Mouse (Mus musculus) bone marrow, adult 2 months (tissue): ENCODE measurements around the gene Igfbp7. TPM values are rescaled to one million over a fixed set of nuclear protein-coding genes. Genes with fewer than 3 reads are reported as not detected.

Source experiments
- H3K27ac ChIP-seq: fragments of 200-500 bp; 2 replicates; pipeline ENCODE4 v1.5.1; 2012; ENCODE audit warnings: low read depth, mild to moderate bottlenecking, control low read depth, inconsistent platforms, low read length; ENCODE audit not compliant: control insufficient read depth, poor library complexity, insufficient read depth
- H3K4me1 ChIP-seq: fragments of 200-500 bp; 2 replicates; pipeline ENCODE4 v1.6.1; 2011; ENCODE audit warnings: low read length; ENCODE audit not compliant: control insufficient read depth, insufficient read depth
- H3K4me3 ChIP-seq: fragments of 200-500 bp; replicated peaks from 2 replicates; pipeline ENCODE3; 2011; ENCODE audit warnings: mild to moderate bottlenecking, low read depth, low read length, control low read depth; ENCODE audit not compliant: control insufficient read depth
- CTCF ChIP-seq: fragments of 200-500 bp; IDR thresholded peaks from 2 replicates; pipeline ENCODE4 v1.5.1; 2011; ENCODE audit warnings: low read length, control low read depth; ENCODE audit not compliant: control insufficient read depth, insufficient read depth
- POLR2A ChIP-seq: fragments of 200-500 bp; IDR thresholded peaks from 2 replicates; pipeline ENCODE4 v1.6.1; 2011; ENCODE audit warnings: low read depth, mild to moderate bottlenecking, control low read depth, low read length, borderline replicate concordance; ENCODE audit not compliant: control insufficient read depth
- whole genome bisulfite sequencing: fragments of 180-500 bp; shearing (Covaris S2); methylation state at CpG from one replicate; pipeline ENCODE4 v1.1.7; 2018; 5-methylcytosine and 5-hydroxymethylcytosine counted together
- polyA plus RNA-seq: library from polyadenylated mRNA; stranded (reverse); fragments of >200 nt; gene quantifications from 2 replicates; pipeline ENCODE4 v1.2.4, GENCODE M21; 2011; ENCODE audit warnings: low replicate concordance; ENCODE audit not compliant: missing spikeins, insufficient read depth, insufficient read length

Gene Igfbp7
- polyA plus RNA-seq, 1 experiment = 24.2 TPM

DNA sequence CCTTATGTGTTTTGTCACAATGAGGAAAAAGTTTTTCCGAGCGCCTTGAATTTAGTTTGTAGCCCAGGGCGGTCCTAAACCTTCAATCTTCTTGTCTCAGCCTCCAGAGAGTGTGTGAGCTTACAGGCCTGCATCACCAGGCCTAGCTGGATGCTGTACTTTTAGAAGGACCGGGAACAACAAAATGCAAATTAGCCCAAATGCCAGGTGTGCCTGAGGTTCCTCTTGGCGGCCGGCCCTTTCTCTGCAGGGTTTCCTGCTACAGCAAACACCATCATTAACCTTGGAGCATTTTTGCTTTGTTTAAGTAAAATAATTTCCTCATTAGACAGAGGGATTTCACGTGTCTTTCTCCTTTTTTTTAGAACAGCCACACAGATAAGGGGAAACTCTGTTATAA lies 39.6 kb downstream of the Igfbp7 start:
- Histone ChIP-seq H3K4me1 (no peaks in the 10 kb centered on the region; the same call in 1 of the 2 replicates), H3K27ac (no peak overlapping the region), H3K4me3 (no peak overlapping the region)
- TF ChIP-seq POLR2A (no peak), CTCF (no peak)
- WGBS = 30% methylated on average over 7 of the region's 7 CpGs

DNA sequence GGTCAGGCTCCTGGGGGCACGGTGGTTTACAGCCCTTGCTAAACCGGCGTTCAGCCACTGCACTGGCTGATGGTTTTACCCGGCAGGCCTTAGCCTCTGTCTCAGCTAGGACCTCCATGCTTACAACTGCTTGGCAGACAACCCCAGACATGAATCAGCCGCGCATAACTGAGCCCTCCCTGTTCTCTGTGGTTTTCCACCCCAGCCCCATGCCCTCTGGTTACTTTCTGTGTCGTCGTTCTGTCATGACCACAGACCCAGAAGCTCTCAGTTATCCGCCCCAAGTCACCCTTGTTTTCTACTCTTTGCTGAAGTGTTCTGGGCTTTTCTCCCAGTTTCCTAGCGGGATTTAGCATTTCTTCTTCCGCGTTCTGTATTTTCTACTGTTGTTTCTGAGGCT lies 40.2 kb downstream of the Igfbp7 start:
- 25% methylated on average over 12 of the region's 12 CpGs for WGBS
- TF ChIP-seq POLR2A (no peak), CTCF (no peak)
- Histone ChIP-seq H3K4me3 (no peak overlapping the region), H3K4me1 (no peaks in the 10 kb centered on the region; the same call in 1 of the 2 replicates), H3K27ac (no peak overlapping the region)

DNA sequence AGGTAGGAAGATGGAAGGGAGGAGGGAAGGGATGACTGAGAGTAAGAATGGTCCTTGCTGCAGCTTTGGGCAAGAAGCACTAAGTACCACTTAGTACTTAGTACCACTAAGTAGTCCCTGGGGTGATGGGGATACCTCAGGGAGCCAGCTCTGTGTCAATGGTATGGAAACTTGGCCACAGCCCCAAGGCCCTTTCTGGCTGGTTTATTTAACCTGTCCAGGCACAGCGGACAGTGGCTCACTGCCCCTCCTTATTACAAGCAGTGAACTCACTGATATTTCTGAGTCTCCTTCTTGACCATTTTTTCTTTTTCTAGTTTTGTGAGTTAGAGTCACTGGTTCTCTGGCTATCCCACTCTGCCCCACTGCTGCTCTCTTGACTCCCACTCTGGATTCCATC lies 40.7 kb downstream of the Igfbp7 start:
- H3K27ac ChIP-seq = no peak overlapping the region
- no peaks in the 10 kb centered on the region; the same call in 1 of the 2 replicates for H3K4me1 ChIP-seq
- 91% methylated on average over 1 of the region's 1 CpGs for WGBS
- TF ChIP-seq CTCF (no peak), POLR2A (no peak)
- no peak overlapping the region for H3K4me3 ChIP-seq

DNA sequence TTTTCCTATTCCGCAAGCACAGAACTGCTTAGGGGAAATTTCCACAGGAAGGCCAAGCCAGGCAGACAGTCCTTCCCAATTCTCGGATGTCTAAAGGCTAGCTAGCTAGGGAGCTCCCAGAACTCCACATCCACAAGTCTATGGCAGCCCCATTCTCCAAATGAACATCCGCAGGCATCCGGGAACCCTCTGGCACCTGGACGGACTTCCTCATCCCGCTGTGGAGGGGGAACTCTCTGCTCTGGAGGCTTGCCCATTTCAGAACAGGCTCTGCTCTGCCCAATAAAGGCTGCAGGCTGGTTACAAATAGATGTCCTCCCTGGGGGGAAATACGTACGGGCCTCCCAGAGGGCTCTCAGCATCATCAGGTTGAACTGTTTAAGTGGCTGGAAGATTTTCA lies 41.5 kb downstream of the Igfbp7 start:
- TF ChIP-seq CTCF = no peak
- TF ChIP-seq POLR2A = no peak
- no peak overlapping the region for H3K4me3 ChIP-seq
- H3K27ac ChIP-seq = no peak overlapping the region
- H3K4me1 ChIP-seq = no peaks in the 10 kb centered on the region; the same call in 1 of the 2 replicates
- 66% methylated on average over 8 of the region's 8 CpGs for whole genome bisulfite sequencing

DNA sequence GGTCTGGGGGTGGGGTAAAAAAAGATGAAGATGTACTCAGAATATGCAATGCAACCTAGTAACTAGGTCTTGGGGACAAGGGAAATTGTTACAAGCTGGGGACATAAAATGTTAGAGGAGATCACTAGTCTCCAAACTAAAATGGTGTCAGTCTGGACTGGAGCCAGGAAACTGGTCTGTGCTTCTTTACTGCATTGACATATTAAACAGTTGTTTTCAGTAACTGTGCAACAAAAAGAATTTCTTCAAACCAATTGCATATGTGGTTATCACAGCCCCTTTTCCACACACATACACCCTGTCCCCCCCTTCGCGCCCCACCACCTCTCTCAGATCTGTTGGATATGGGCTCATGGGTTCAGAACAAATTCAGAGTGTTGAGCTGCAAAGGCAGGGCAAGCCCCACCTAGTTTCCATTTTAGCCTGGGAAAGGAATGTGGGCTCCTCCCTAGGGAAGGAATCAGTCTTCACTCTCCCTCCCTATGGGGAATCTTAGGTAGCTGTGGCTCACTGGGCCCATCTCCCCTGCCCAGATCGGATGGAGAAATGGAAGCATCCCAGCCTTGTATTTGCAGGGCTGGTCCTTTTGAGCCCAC lies 43.3 kb downstream of the Igfbp7 start:
- no peak for TF ChIP-seq CTCF
- TF ChIP-seq POLR2A = no peak

DNA sequence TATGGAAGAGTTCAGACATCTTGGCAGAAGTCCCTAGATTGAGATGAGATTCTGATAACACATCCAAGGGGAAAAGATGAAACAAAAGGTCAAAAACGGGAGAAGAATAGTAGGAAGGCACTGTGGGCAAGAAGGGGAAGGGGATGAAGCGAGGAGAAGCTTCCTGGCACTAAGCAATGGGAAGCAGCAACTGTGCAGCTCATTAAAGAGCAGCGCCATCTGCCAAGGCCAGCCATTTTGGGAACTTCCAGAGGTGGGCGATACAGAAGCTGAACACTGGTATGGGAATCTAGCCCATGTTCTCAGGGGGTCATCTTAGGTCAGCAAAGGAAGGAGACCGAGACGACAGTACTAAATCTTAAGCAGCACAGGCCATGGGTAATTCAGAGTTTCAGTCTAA lies 44.2 kb downstream of the Igfbp7 start:
- Histone ChIP-seq H3K4me3 (no peak overlapping the region), H3K4me1 (no peaks in the 10 kb centered on the region; the same call in 1 of the 2 replicates), H3K27ac (no peak overlapping the region)
- TF ChIP-seq CTCF = no peak
- no peak for TF ChIP-seq POLR2A
- 81% methylated on average over 6 of the region's 6 CpGs for WGBS

More for the DNA sequence above, 43.3 kb downstream of the Igfbp7 start:
- Histone ChIP-seq H3K27ac (no peak overlapping the region), H3K4me1 (no peaks in the 10 kb centered on the region; the same call in 1 of the 2 replicates), H3K4me3 (no peak overlapping the region)
- 95% methylated on average over 3 of the region's 3 CpGs for WGBS

DNA sequence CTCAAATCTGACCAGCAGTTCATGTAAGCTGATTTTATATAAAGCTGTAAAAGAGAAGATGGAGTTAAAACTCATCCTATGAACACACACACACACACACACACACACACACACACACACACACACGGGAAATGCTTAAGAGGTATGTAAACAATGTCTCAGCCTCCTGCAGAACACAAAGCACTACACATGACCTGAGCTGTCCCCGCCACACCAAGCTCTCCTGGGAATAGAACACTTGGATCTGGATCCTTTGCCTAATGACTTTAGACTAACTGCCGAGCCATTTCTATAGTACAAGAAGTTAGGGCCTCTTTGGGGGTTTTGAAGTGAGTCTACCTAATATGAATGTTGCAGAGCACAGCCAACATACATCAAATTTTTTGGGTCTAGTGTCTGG lies 45.7 kb downstream of the Igfbp7 start:
- WGBS = 61% methylated on average over 3 of the region's 3 CpGs
- Histone ChIP-seq H3K4me3 (no peak overlapping the region), H3K4me1 (no peaks in the 10 kb centered on the region; the same call in 1 of the 2 replicates), H3K27ac (no peak overlapping the region)
- TF ChIP-seq CTCF = no peak
- no peak for TF ChIP-seq POLR2A

DNA sequence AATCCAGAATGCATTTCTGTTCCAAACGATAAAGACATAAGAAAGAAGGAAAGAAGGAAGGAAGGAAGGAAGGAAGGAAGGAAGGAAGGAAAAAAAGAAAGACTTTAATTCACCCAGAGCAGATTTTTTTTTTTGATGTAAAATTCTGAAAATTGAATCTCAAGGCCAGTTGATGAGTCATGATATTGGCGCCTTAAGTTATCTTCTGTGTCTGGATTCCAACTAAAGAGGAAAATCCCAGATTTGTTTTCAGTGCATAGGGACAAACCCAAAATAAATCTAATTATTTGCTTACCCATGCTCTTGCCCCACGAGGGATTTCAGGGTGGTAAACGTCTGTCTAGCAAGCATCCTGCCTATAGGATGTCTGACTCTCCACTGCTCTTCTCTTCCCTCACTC lies 46.8 kb downstream of the Igfbp7 start:
- TF ChIP-seq POLR2A = no peak
- no peak for TF ChIP-seq CTCF
- no peak overlapping the region for H3K27ac ChIP-seq
- no peak overlapping the region for H3K4me3 ChIP-seq
- no peaks in the 10 kb centered on the region; the same call in 1 of the 2 replicates for H3K4me1 ChIP-seq
- WGBS = 57% methylated on average over 4 of the region's 4 CpGs
